Mouse (Mus musculus) adrenal gland, postnatal 10 days (tissue): ENCODE data around the gene Rhbdl3. TPM values are rescaled to one million over a fixed set of nuclear protein-coding genes. Genes with fewer than 3 reads are reported as not detected.
A peak's percentile ranks its signal among the peaks of the same experiment; 100 is the strongest.

ENCODE experiments used
- DNase-seq: peaks from one replicate; pipeline ENCODE4 v3.0.0; 2021; ENCODE audit warnings: mixed read lengths
- long read RNA-seq, 2 experiments: library from polyadenylated mRNA; stranded (forward); transcript quantifications; one replicate each; pipeline ENCODE4 v2.0.0; 2021
- total RNA-seq, 2 experiments: library from RNA; stranded (reverse); gene quantifications; 2 replicates each; pipeline ENCODE4 v1.2.3; 2021

Gene Rhbdl3
- total RNA-seq = 1 to 10 TPM; 3.0 to 3.9 TPM
- long read RNA-seq, experiment 1, partial matches to known transcripts = 1 of 4 reads
- long read RNA-seq, experiment 1, other reads (novel, unspliced or antisense) = 2 of 4 reads
- long read RNA-seq, experiment 2, partial matches to known transcripts = 2 of 6 reads
- long read RNA-seq, experiment 2, other reads (novel, unspliced or antisense) = 3 of 6 reads

DNA sequence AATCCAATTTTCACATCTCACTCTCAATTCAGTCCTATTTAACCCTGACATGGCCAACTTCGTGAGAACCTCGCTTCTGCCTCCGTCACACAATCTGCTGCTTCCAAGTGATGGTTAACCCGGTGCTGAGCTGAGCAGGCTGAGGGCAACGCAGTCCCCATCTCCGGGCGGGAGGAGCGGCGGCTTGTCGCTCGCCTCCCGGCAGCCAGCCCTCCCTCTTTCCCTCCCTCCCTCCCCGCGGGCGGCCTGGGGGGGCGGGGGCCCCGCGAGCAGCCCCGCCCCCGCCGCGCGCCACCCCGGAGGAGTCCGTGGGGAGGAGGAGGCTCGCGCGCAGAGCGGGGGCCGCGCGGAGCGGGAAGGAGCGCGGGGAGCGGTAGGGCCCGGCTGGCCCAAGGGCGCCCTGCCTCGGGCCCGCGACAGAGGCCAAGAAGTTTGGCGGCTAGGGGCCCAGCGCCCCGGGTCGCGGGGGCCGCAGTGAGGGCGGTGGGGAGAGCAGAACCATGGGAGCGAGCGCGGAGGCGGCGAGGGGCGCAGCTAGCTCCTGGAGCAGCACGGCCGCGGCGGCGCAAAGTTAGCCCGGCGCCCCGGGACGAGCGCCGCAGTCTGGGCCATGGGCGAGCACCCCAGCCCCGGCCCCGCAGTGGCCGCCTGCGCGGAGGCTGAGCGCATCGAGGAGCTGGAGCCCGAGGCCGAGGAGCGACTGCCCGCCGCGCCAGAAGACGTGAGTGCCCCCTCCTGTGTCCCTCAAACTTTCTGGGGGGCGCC, at the start of gene Rhbdl3:
Gene Rhbdl3, plus strand, starts transcription at position 362 of the 765 bp plus-strand sequence.
- peak; percentile 66 for DNase-seq

DNA sequence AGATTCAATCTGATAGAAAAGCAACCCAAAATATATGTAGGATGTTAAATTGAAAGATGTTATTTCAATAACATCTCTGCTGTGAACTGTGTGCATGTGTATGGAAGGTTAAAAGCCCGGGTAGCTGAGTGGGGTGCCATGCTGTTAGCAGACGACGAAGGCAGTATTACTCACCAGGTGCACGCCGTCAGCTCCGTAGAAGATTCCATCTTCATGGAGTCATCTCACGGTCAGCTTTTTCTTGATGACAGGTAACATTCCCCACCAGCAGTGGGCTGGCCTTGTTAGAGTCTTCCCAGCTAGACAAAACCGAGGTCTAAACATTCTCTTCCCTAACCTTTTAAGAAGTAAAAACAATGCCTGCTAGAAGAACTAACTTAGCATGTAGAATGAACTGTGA, 36.6 kb upstream of the Rhbdl3 start:
- DNase-seq = no peak

DNA sequence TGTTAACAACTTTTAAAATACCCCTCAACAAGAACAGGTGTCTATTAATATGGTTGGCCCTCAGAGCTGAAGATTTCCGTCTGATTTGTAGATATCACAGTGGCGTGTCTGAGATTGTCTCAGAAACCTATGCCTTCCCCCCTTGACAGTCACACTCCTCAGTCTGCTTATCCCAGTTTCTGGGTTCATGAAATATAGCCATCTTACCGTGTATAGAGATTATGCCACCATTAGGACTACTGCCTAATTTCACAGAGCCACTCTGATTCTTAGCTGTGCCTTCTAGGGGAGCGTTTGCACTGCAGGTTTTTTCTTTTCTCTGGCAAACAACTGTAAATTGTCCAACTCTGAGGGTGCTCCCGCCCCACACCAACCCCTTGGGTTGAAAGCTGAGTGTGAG, 29.6 kb upstream of the Rhbdl3 start:
- DNase-seq = no peak

DNA sequence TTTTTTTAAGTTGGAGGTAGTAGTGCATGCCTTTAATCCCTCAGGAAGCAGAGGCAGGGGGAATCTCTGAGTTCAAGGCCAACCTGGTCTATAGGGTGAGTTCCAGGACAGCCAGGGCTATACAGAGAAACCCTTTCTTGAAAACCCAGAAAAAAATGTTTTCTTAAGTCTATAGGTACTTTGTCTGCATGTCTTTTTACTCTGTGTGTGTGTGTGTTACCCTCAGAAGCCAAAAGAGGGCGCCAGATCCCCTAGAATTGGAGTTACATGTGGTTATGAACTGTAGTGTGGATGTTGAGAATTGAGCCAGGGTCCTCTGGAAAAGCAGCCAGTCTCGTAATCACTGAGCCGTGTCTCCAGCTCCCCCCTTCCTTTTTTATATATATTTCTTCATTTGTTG, 25.7 kb upstream of the Rhbdl3 start:
- no peak for DNase-seq

DNA sequence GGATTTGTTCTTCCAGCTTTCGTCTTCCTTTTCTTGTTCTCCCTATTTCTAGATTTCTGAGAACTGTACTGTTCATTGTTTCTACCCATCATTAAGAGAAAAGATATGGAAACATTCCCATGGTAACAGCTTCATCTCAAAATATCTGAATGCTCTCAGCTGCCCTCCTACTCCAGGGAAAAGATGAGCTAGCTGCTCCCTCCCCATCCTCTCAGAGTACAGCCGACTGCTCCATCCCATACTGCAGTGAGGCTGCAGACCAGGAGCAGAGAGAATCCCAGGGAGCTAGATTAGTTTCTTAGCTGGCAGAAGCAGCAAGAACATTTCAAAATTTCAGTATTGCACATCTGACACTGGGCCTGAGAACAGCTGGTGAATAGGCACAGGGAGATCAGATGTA, 22.7 kb upstream of the Rhbdl3 start:
- DNase-seq = no peak

DNA sequence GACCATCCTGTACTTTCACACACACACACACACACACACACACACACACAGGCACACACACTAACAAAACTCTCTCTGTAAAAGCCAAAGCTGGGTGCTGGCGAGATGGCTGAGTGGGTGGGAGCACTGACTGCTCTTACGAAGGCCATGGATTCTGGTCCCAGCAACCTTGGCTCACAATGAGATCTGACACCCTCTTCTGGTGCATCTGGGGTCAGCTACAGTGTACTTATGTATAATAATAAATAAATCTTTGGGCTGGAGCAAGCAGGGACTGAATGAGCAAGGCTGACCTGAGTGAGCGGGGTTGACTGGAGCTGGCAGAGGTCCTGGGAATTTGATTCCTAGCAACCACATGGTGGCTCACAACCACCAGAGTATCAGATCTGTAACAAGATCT, 16.9 kb upstream of the Rhbdl3 start:
- DNase-seq = peak; percentile 47

DNA sequence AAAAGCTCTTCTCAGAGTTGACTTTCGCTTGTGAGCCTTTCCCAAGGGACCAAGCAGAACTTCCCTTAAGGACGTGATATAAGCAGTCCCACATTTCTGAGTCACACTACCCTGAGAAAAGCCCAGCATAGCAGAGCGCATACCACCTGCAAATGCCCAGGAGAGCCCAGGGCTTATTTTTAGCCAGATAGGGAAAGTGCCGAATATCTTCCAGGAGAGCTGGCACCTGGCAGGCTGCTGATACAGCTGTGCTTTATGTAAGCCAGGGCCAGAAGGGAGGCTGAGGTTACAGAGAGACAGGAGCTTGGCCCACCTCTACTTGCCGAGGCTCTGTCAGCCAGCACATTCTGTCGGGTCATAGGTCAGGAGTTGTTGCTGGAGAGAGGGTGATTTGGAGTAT, 16.1 kb upstream of the Rhbdl3 start:
- DNase-seq = no peak

DNA sequence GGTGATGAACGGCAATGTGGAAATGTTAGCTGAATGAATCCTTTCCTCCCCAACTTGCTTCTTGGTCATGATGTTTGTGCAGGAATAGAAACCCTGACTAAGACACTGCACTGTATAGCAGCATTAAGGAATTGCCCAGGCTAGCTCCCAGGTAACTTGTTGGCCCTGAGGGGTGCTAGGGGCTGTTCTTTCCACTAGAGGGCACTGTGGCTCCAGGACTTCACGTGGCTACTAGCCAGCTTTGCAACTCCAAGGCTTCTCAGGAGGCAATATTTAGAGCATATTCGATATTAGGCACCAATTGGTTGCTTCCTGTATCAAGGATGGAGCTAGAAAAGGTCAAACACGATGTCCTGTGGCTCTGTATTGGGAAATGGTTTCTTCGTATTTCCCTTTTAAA, 13.6 kb upstream of the Rhbdl3 start:
- DNase-seq = peak; percentile 80

DNA sequence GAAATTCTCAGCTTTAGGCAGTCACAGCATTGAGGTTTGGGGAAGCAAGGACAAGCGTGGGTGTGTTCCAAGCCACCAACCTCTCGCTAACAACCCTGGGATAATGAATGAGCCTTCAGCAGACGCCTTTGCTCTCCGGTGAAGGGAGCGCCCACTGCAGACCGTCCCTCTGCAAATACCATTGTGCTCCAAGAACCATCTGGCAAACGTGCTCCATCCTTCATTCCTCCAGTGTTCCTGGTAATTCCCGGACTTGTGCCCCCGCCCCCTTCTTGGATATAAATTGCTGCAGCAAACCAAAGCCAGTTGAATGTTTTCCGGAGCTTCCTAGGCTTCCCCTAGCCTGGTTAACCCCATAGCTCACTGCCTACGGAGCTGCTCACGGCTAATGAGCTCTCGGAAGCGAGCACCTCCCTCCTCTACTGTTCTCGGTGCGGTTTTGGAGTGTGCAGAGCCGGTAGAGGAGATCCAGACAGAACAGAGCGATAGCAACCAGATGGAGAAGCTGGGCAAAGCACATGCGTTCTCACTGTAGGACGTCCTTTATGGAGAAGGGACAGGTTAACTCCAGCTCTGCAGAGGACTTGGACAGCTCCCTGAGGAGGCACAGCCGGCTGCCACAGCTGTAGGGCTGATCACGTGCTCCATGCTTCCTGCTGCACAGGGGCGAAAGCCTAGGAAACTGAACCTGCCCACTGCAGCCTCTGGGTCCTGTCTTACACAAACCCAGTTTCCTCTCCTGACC, 10.8 kb upstream of the Rhbdl3 start:
- DNase-seq = peak; percentile 58

DNA sequence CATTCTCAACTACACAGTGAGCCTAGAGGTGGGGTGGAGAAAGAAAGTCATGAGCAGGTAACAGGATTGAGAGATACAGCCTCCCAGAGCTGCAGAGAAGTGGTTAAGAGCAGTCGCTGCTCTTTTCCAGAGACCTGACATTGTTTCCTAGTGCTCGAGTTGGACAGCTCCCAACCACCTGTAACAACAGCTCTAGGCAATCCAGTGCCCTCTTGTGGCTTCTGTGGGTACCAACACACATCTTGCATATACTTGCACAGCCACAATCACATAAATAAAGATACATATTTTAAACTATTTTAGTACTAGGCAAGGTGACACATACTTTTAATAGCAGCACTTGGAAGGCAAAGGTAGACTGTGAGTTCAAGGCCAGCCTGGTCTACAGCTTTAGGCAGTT, 9.7 kb upstream of the Rhbdl3 start:
- no peak for DNase-seq

DNA sequence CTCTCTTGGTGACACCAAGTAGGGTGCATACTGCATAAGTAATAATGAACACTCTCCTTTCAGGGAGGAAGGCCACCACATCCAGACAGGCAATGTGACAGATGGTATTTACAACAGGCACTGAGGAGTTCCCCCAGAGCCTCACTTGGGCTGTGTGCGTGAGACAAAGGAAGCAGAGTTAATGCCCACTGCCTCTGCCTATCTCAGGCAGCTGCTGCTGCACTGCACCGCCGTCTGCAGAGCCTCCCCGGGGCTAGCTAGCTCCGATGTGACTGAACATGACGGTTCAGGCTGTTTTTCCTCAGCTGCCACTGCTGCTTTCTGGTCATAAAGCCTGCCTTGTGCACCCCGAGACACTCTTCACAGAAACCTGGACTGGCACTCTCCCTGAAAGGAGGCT, 8.2 kb upstream of the Rhbdl3 start:
- DNase-seq = no peak

DNA sequence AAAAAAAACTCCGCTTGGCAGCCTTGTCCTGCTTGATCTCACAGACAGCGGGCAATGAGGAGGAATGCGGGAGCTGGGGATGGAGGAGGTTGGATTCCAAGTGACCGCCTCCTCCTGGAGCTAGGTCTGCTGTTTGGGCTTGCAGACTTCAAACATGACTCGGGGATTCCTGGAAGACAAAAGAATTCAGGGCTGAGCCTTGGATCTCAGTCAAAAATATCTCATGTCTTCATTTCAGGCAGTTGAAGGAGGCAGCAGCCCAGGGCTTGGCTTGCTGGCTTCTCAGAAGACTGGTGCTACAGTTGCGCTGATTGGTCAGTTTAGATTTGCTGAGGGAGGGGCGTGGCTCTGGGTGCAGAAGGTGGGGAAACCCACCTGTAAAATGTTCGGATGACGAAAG, 5.6 kb upstream of the Rhbdl3 start:
- DNase-seq = no peak

DNA sequence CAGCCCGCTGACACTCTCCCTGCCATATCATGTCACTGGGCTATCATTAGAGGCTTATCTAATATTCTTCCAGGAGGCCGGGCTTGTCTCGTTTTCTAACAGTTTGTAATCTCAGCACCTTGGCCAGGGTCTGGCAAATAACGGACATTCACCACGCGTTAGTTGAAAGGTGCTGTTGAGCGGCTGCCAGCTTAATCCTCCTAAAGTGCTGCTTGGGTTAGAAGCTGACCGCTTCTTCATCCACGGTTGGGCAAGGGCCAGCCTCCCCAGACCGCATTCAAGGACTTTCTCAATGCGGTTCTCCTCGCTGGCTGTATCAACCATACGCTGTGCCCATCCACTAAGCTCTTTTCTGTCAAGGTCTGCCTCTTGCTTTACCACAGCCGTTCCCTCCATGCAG, 4.9 kb upstream of the Rhbdl3 start:
- no peak for DNase-seq

DNA sequence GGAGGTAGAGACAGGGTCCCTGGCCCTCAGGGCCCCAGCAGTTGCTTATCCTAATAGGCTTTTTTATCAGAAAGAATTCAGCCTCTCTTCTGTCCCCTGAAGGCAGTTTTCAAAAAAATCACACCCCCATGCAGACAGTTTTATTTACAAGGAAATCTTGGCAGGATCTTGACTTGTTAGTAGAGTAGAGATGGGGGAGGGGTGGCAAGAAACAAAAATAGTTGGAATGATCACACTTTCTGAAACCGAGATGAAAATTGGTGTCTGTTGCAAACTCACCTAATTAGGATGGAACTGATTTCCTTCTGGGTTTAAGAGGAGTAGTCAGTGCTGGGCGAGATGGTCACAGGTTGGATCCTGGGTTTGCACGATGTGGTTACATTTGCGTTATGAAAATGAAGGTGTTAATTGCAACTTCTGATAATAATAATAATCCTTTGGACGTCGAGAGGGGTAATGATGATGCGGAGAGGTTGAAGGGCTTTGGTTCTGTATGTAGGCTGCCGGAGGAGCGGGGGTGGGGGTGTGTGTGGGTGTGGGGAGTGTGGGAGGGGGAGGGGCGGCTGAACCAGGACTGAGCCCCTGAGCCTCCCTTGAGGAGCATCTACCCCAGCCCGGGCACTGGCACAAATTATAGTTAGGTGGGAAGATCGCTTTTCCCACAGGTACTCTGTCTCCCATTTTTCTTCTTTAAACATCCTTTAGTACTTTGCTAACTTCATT, 1.0 kb upstream of the Rhbdl3 start:
- no peak for DNase-seq

DNA sequence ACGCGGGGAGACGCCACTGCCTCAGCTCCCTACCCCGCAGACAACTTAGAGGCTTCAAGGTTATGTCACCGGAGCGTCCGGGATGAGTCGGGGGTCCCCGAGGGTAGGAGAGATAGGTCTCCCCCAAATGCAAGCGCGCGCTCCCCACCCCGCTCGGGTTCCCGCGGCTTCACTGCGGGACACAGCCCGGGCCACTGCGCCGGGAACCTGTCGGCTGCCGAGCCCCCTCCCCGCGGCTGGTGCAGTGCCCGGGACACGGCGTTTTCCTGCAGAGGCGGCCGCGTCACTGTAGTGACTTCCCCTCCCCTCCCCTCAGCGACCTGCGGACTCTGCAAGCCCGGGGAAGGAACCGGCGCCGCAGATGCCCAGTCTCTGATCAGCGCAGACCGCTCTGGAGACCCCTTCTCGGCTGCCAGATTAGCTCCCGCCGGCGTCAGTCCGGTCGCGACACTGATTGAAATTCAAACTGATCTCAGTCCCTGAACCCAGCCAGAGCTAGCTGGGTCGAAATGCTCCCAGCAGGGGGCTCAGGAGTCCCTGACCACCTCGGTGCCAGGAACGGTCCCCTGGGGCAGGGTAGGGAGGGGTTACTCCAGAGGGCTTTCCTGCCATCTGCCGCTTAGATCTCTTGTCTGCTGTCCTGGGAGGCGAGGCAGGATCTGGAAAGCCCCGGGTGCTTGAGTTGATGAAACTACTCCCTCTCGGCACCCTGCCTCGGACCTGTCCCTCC, 769 bp downstream of the Rhbdl3 start:
- DNase-seq = peak; percentile 67

DNA sequence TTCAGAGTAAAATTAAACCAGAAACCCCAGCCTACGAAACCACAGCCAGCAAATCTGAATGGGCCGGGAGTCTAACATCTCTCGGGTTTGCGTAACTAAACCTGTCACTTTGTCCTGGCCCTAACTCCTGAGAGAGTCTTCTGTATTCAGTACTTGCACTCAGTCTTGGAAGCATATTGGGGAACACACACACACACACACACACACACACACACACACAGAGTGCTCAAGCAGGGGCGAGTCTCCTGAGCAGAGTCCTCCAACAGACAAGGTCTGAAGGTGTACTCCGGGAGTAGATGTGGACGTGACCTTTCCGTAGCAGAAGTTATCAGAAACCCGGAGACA, 1.3 kb downstream of the Rhbdl3 start:
- no peak for DNase-seq

DNA sequence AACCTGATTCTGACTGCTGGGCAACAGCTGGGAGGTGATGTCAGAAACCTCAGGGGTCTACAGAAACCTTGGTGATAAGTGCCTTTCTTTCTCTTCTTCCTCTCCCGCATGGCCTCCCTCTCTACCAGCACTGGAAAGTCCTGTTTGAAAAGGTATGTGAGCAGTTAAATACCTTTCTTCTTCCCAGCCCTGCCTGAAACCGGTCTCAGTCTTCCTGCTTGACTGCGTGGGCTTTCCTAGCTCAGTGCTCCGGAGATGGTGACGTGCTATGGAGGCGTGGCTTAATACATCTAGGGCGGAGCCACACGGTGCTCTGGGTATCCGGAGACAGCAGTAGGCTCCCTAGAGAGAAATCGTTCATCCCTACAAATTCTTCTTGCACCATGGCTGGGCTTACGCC, 1.8 kb downstream of the Rhbdl3 start:
- DNase-seq = peak; percentile 69

DNA sequence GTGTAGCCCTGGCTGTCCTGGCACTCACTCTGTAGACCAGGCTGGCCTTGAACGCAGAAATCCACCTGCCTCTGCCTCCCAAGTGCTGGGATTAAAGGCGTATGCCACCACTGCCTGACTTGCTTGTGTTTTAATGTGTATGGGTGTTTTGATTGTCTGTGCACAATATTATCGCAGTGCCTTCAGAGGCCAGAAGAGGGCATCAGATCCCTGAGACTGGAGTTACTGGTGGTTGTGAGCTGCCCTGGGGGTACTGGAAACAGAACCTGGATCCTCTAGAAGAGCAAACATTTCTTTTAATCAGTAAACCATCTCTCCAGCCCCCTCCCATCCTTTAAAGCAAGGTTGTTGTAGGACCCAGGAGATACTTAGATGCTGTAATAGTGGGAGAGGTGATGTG, 3.0 kb downstream of the Rhbdl3 start:
- DNase-seq = no peak

DNA sequence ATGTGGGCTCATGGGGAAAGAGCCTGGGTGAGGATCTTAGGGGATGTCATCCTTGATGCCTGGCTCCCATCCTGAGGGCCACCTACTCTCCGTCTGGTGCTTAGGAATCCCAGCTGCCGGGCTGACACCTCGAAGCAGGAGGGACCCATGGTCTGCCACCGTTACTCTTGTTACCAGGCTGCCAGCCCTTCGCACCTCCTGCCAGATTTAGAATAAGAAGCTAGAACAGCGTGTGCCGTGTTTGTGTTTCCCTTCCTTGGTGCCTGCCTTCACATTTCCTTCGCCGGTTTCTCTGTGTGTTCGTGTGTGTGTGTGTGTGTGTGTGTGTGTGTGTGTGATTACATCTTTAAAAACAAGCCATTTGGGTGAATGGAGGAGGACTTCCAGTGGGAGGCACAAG, 4.1 kb downstream of the Rhbdl3 start:
- DNase-seq = no peak

DNA sequence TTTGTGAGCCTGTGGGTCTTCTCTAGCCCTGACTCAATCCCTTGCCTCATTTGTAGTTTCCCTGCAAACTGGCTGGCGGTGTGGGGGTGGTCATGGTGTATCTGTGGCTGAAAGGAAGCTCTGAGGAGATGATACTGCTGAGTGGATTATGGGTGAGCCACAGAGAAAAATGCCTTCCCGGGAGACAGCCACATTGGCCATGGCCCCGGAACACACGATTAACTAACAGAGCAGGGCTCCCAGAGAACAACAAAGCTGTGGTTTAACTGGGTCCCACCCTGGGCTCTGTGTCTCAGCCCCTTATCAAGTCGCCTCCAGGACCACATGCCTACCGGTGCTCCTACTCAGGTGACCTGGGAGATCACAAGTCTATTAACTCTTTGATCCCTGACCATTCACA, 7.8 kb downstream of the Rhbdl3 start:
- DNase-seq = no peak

DNA sequence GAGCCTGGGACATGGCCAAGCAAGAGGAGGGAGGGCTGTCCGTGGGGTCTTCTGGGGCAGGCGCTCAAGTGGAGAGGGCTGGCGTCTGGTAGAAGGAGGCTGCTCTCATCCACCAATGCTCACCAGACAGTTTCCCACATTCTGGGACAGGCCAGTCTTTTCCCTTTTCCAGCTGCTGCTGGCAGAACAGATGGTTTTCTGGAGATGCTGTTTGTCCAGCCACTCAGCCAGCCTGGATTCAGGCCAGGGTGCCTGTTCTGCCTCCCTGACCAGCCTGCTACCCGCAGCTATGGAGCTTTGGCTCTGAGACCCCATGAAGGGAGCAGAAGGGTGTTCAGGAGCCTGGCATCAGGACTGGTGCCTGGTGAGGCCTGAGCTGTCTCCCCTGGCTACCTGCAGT, 10.6 kb downstream of the Rhbdl3 start:
- no peak for DNase-seq

DNA sequence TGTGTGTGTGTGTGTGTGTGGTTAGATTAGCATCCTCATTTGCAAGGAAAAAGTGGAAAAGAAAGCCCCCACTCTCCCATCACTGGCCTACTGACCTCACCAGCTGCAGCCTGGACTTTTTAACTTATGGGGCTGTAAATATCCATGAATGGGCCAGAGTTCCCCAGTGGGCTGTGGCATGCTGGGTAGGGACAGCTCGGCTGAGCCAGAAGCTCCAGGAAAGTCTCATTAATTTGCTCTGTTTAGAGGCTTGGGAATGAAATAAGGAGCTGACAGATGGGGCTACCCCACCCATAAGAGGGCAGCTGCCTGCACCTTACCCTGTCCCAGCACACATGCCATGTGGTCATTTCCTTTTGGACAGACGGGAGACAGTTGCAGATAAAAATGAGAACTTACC, 11.3 kb downstream of the Rhbdl3 start:
- no peak for DNase-seq
